25 mouse cellular contexts compared by ENCODE assay signal in the genomic region with DNA sequence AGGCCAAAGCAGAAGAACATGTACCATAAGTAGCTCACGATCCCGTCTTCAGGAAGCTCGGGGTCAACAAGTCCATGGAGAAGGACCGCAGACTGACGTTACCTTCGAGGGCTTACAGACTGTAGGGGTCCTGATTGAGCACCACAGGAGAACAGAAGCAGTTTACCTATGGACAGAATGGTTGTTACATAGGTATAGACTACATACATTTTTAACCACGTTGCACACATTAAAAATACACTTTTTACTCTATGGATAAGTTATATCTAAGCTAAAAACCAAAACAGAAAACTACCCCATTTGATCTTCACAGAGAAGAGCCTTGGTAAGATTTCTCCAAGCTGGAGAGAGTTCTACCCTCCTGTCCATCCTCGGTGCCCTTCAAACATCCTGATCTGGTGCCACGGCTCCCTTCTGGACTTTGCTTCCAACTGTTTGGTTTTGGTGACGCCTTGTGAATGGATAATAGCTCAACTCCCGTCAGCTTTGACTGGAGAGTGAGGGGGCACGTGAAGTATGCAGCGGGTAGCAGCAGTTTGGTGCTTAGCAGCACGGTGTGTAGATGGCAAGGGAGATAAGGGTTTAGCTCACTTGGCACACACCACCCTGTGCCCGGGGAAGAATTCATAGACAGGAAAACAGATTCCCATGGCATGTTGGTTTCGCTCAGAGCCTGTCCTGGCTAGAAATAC.
A peak's percentile ranks its signal among the peaks of the same experiment; 100 is the strongest.
DNase-seq lines count a peak whose midpoint lies in the region; ATAC-seq and TF ChIP-seq lines count a peak whose summit lies in the region.
"Had no signal": no experiment of that assay in that cellular context is flagged by ENCODE, and none has a peak within 500 bp of the region (broad histone marks: within the 10 kb centered on the region; RNA-seq: fewer than 3 reads in every experiment).

No protein-coding gene starts in this region.

- TF ChIP-seq CTCF in liver, adult 2 months (IDR thresholded peaks at IDR 0.05; ENCODE audit: low read depth, low read length) = no peak

- H3K79me2 ChIP-seq in liver, adult 2 months (ENCODE audit: control insufficient read depth, insufficient read depth, low read length) = no peaks in the 10 kb centered on the region

- H3K36me3 ChIP-seq in liver, adult 2 months (ENCODE audit: control insufficient read depth, insufficient read depth, low read length) = no peaks in the 10 kb centered on the region
- H3K36me3 ChIP-seq in lung, embryonic 16.5 days (ENCODE audit: control insufficient read depth, insufficient read depth, low read length) = no peaks in the 10 kb centered on the region
- H3K36me3 ChIP-seq: embryonic facial prominence, embryonic 10.5 days; embryonic facial prominence, embryonic 13.5 days; forebrain, embryonic 10.5 days; hindbrain, embryonic 10.5 days; hindbrain, embryonic 13.5 days had no signal

- peak; percentile 55; the same call in 1 of the 2 replicates for ATAC-seq in lung, embryonic 16.5 days (ENCODE audit: low read depth)
- ATAC-seq: forebrain, embryonic 13.5 days; forebrain, embryonic 16.5 days; hindbrain, embryonic 16.5 days had no signal

- no peak overlapping the region for H3K4me2 ChIP-seq in lung, embryonic 16.5 days (ENCODE audit: low read depth, low read length)
- H3K4me2 ChIP-seq: embryonic facial prominence, embryonic 13.5 days; forebrain, embryonic 13.5 days; heart, embryonic 11.5 days; hindbrain, embryonic 13.5 days had no signal

- H3K27ac ChIP-seq in liver, adult 2 months (replicated peaks; ENCODE audit: insufficient read depth, low read depth, low read length) = no peak overlapping the region
- H3K27ac ChIP-seq in lung, embryonic 16.5 days (ENCODE audit: low read length) = no peak overlapping the region
- H3K27ac ChIP-seq: embryonic facial prominence, embryonic 10.5 days; embryonic facial prominence, embryonic 13.5 days; forebrain, embryonic 10.5 days; forebrain, embryonic 13.5 days; hindbrain, embryonic 10.5 days; hindbrain, embryonic 13.5 days had no signal

- H3K27me3 ChIP-seq in liver, adult 2 months (ENCODE audit: control insufficient read depth, insufficient read depth, low read length) = no peaks in the 10 kb centered on the region
- no peaks in the 10 kb centered on the region for H3K27me3 ChIP-seq in lung, embryonic 16.5 days (ENCODE audit: control insufficient read depth, insufficient read depth, low read depth, low read length)
- H3K27me3 ChIP-seq: embryonic facial prominence, embryonic 13.5 days; hindbrain, embryonic 13.5 days had no signal

- 56% methylated on average over 16 of the region's 16 CpGs for WGBS in liver, adult 2 months
- WGBS in lung, embryonic 16.5 days = 62% methylated on average over 16 of the region's 16 CpGs

- no peaks in the 10 kb centered on the region; the same call in 1 of the 2 replicates for H3K4me1 ChIP-seq in liver, adult 2 months (ENCODE audit: control insufficient read depth, insufficient read depth, low read length)
- peaks cover 7% of the 10 kb centered on the region; the same call in 1 of the 2 replicates for H3K4me1 ChIP-seq in lung, embryonic 16.5 days (replicated peaks; ENCODE audit: control insufficient read depth, insufficient read depth, low read length)
- H3K4me1 ChIP-seq: hindbrain, embryonic 13.5 days had no signal

- DNase-seq in liver, adult 2 months (ENCODE audit: extremely low read depth, low read depth, low spot score) = peak; percentile 71
- DNase-seq in liver = no peak
- no peak for DNase-seq in lung, adult 18-20 months
- DNase-seq in 3T3-L1 (ENCODE audit: low read depth, low spot score) = peak; percentile 93
- DNase-seq in fat pad, adult 2 months (ENCODE audit: extremely low read depth, low read depth, low spot score) = peak; percentile 14
- DNase-seq: adrenal gland, adult 2 months; adrenal gland, postnatal 14 days; cerebellum, adult 11 months; cerebellum, adult 2 months; cerebellum, adult 9-11 months; cerebellum, postnatal 25 days; gastrocnemius, postnatal 10 days; gastrocnemius, postnatal 36 days; heart, postnatal 36 days had no signal

- H3K9ac ChIP-seq in liver, adult 2 months (ENCODE audit: low read depth, low read length) = no peak overlapping the region
- no peak overlapping the region for H3K9ac ChIP-seq in lung, embryonic 16.5 days (ENCODE audit: low read length)
- H3K9ac ChIP-seq: embryonic facial prominence, embryonic 13.5 days; forebrain, embryonic 13.5 days; hindbrain, embryonic 13.5 days had no signal

- H3K4me3 ChIP-seq in liver, adult 2 months (ENCODE audit: insufficient read depth, low read depth, low read length) = no peak overlapping the region
- no peak overlapping the region for H3K4me3 ChIP-seq in lung, embryonic 16.5 days (ENCODE audit: low read length)
- H3K4me3 ChIP-seq: embryonic facial prominence, embryonic 10.5 days; embryonic facial prominence, embryonic 13.5 days; erythroblast, embryonic 14.5 days; forebrain, embryonic 10.5 days; forebrain, embryonic 13.5 days; hindbrain, embryonic 10.5 days; hindbrain, embryonic 13.5 days had no signal

- TF ChIP-seq POLR2A in liver, adult 2 months (IDR thresholded peaks at IDR 0.05; ENCODE audit: extremely low read depth, insufficient read depth, low read length) = no peak

- H3K9me3 ChIP-seq in lung, embryonic 16.5 days (ENCODE audit: control insufficient read depth, low read length) = no peaks in the 10 kb centered on the region
- H3K9me3 ChIP-seq: embryonic facial prominence, embryonic 10.5 days; embryonic facial prominence, embryonic 13.5 days; forebrain, embryonic 10.5 days; forebrain, embryonic 13.5 days; hindbrain, embryonic 10.5 days; hindbrain, embryonic 13.5 days had no signal

Comparison
In these comparisons a context has a peak if more than half of its experiments do, and no peak if none do; other contexts are left out.
1. DNase-seq: peak in liver, adult 2 months (single experiment), 3T3-L1 (single experiment) and fat pad, adult 2 months (single experiment); none in liver (single experiment) and lung, adult 18-20 months (0 of 2).